Mouse (Mus musculus): ENCODE measurements around the gene Pcdh19. TPM values are rescaled to one million over a fixed set of nuclear protein-coding genes. Genes with fewer than 3 reads are reported as not detected.

The Pcdh19 gene
- polyA plus RNA-seq, 1 experiment from 2014 or later = 2.1 TPM

GRCm38 (mm10) chrX:133639445-133639844, 49.3 kb downstream of the Pcdh19 start:
- no peak for ATAC-seq (ENCODE audit: low read depth)

GRCm38 (mm10) chrX:133629538-133629937, 59.2 kb downstream of the Pcdh19 start:
- Histone ChIP-seq H3K4me1 (replicated peaks; ENCODE audit: control insufficient read depth, insufficient read depth, low read length) (no peaks in the 10 kb centered on the region), H3K4me3 (ENCODE audit: low read length) (no peak overlapping the region), H3K27me3 (ENCODE audit: control insufficient read depth, insufficient read depth, low read depth, low read length) (no peaks in the 10 kb centered on the region), H3K4me2 (ENCODE audit: low read depth, low read length) (no peak overlapping the region), H3K27ac (ENCODE audit: low read length) (no peak overlapping the region), H3K9me3 (ENCODE audit: control insufficient read depth, low read length) (no peaks in the 10 kb centered on the region), H3K36me3 (ENCODE audit: control insufficient read depth, insufficient read depth, low read length) (no peaks in the 10 kb centered on the region), H3K9ac (ENCODE audit: low read length) (no peak overlapping the region)
- ATAC-seq (ENCODE audit: low read depth) = peak; percentile 76
- WGBS = 56% methylated on average over 8 of the region's 8 CpGs

More at GRCm38 (mm10) chrX:133639445-133639844, 49.3 kb downstream of the Pcdh19 start:
- Histone ChIP-seq H3K4me3 (ENCODE audit: low read length) (no peak overlapping the region), H3K27me3 (ENCODE audit: control insufficient read depth, insufficient read depth, low read depth, low read length) (no peaks in the 10 kb centered on the region), H3K27ac (ENCODE audit: low read length) (no peak overlapping the region), H3K4me1 (replicated peaks; ENCODE audit: control insufficient read depth, insufficient read depth, low read length) (no peaks in the 10 kb centered on the region), H3K9ac (ENCODE audit: low read length) (no peak overlapping the region), H3K4me2 (ENCODE audit: low read depth, low read length) (no peak overlapping the region), H3K36me3 (ENCODE audit: control insufficient read depth, insufficient read depth, low read length) (no peaks in the 10 kb centered on the region), H3K9me3 (ENCODE audit: control insufficient read depth, low read length) (no peaks in the 10 kb centered on the region)

DNA sequence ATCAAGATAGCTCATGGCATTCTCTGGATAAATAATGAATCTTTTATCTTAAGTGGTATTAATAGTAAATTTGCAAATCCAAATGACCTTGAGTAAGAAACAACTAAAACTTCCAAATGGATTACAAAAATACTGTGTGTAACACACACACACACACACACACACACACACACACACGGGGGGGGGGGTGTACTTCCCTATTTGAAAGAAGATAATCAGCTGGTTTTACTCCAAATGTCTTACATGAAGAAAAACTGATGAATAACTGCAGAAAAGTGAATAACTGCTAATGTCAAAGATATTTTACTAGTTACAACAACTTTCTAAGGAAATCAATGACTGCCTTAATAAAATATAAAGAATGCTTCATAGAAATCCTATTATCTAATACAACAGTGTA, 70.6 kb downstream of the Pcdh19 start:
- H3K9ac ChIP-seq (ENCODE audit: low read length) = no peak overlapping the region
- H3K9me3 ChIP-seq (ENCODE audit: control insufficient read depth, low read length) = no peaks in the 10 kb centered on the region
- no peak for ATAC-seq (ENCODE audit: low read depth)
- H3K27ac ChIP-seq (ENCODE audit: low read length) = no peak overlapping the region
- no peak overlapping the region for H3K4me2 ChIP-seq (ENCODE audit: low read depth, low read length)
- H3K4me3 ChIP-seq (ENCODE audit: low read length) = no peak overlapping the region
- 50% methylated on average over 1 of the region's 1 CpGs for WGBS
- H3K4me1 ChIP-seq (replicated peaks; ENCODE audit: control insufficient read depth, insufficient read depth, low read length) = no peaks in the 10 kb centered on the region
- no peaks in the 10 kb centered on the region for H3K36me3 ChIP-seq (ENCODE audit: control insufficient read depth, insufficient read depth, low read length)
- no peaks in the 10 kb centered on the region for H3K27me3 ChIP-seq (ENCODE audit: control insufficient read depth, insufficient read depth, low read depth, low read length)

- Histone ChIP-seq H3K36me3 (ENCODE audit: control insufficient read depth, insufficient read depth, low read length) (no peaks in the 10 kb centered on the region), H3K4me2 (ENCODE audit: low read depth, low read length) (no peak overlapping the region), H3K9ac (ENCODE audit: low read length) (no peak overlapping the region), H3K27me3 (ENCODE audit: control insufficient read depth, insufficient read depth, low read depth, low read length) (no peaks in the 10 kb centered on the region), H3K9me3 (ENCODE audit: control insufficient read depth, low read length) (no peaks in the 10 kb centered on the region), H3K4me1 (replicated peaks; ENCODE audit: control insufficient read depth, insufficient read depth, low read length) (no peaks in the 10 kb centered on the region), H3K4me3 (ENCODE audit: low read length) (no peak overlapping the region), H3K27ac (ENCODE audit: low read length) (no peak overlapping the region)
- 78% methylated on average over 4 of the region's 4 CpGs for WGBS
- no peak for ATAC-seq (ENCODE audit: low read depth)
These were observed 83.0 kb downstream of the Pcdh19 start for GRCm38 (mm10) chrX:133605828-133606227.

DNA sequence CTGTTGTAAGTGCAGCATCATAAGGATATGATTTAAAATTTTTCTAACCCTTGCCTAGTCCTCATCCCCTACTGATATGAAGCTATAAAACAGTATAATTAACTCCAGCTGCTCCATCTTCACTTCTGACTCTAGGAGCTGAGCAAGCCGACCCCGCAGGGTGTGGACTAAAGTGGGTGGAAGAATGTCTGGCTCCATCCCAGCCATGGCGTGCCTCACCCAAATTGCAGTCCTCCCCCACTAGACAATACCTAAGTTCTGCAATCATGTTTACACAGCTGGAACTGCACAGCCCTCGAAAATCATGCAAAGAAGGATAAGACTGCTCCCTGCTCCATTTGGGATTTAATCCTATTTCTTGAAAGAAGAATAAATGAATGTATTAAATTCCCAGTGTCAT, 84.5 kb downstream of the Pcdh19 start:
- ATAC-seq (ENCODE audit: low read depth) = peak; percentile 89
- Histone ChIP-seq H3K4me3 (ENCODE audit: low read length) (no peak overlapping the region), H3K9ac (ENCODE audit: low read length) (no peak overlapping the region), H3K9me3 (ENCODE audit: control insufficient read depth, low read length) (no peaks in the 10 kb centered on the region), H3K36me3 (ENCODE audit: control insufficient read depth, insufficient read depth, low read length) (no peaks in the 10 kb centered on the region), H3K27me3 (ENCODE audit: control insufficient read depth, insufficient read depth, low read depth, low read length) (no peaks in the 10 kb centered on the region), H3K4me1 (replicated peaks; ENCODE audit: control insufficient read depth, insufficient read depth, low read length) (no peaks in the 10 kb centered on the region), H3K27ac (ENCODE audit: low read length) (no peak overlapping the region), H3K4me2 (ENCODE audit: low read depth, low read length) (no peak overlapping the region)
- WGBS = 28% methylated on average over 4 of the region's 4 CpGs

- Histone ChIP-seq H3K4me2 (ENCODE audit: low read depth, low read length) (no peak overlapping the region), H3K27me3 (ENCODE audit: control insufficient read depth, insufficient read depth, low read depth, low read length) (no peaks in the 10 kb centered on the region)
- no peak for ATAC-seq (ENCODE audit: low read depth)
These were observed 86.7 kb downstream of the Pcdh19 start for GRCm38 (mm10) chrX:133602068-133602467.

GRCm38 (mm10) chrX:133601658-133602057, 87.1 kb downstream of the Pcdh19 start:
- no peak for ATAC-seq (ENCODE audit: low read depth)
- H3K9me3 ChIP-seq (ENCODE audit: control insufficient read depth, low read length) = no peaks in the 10 kb centered on the region
- H3K27ac ChIP-seq (ENCODE audit: low read length) = no peak overlapping the region
- H3K4me2 ChIP-seq (ENCODE audit: low read depth, low read length) = no peak overlapping the region
- no peaks in the 10 kb centered on the region for H3K27me3 ChIP-seq (ENCODE audit: control insufficient read depth, insufficient read depth, low read depth, low read length)
- H3K36me3 ChIP-seq (ENCODE audit: control insufficient read depth, insufficient read depth, low read length) = no peaks in the 10 kb centered on the region
- no peaks in the 10 kb centered on the region for H3K4me1 ChIP-seq (replicated peaks; ENCODE audit: control insufficient read depth, insufficient read depth, low read length)
- 54% methylated on average over 1 of the region's 1 CpGs for whole genome bisulfite sequencing
- H3K4me3 ChIP-seq (ENCODE audit: low read length) = no peak overlapping the region
- no peak overlapping the region for H3K9ac ChIP-seq (ENCODE audit: low read length)

More at GRCm38 (mm10) chrX:133602068-133602467, 86.7 kb downstream of the Pcdh19 start:
- Histone ChIP-seq H3K36me3 (ENCODE audit: control insufficient read depth, insufficient read depth, low read length) (no peaks in the 10 kb centered on the region), H3K4me3 (ENCODE audit: low read length) (no peak overlapping the region), H3K4me1 (replicated peaks; ENCODE audit: control insufficient read depth, insufficient read depth, low read length) (no peaks in the 10 kb centered on the region), H3K27ac (ENCODE audit: low read length) (no peak overlapping the region), H3K9me3 (ENCODE audit: control insufficient read depth, low read length) (no peaks in the 10 kb centered on the region), H3K9ac (ENCODE audit: low read length) (no peak overlapping the region)
- 41% methylated on average over 2 of the region's 2 CpGs for WGBS

DNA sequence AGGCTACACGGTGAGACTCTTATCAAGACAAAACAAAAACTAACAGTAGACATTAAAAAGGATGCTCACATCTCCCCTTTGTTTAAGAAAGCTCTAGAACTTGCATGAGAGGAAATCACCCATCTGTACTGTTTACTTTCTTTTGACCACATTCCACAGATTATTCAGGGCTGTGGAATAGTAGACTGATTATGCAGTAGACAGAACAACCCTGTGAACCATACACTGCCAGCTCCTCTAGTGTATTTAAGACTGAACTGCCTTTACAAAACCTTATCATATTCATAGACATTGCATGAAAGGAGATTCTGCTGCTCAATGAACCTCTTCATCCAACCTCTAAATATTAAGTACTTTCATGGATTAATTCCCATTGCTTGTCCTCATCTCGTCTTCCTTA, 87.6 kb downstream of the Pcdh19 start:
- H3K27me3 ChIP-seq (ENCODE audit: control insufficient read depth, insufficient read depth, low read depth, low read length) = no peaks in the 10 kb centered on the region
- H3K9me3 ChIP-seq (ENCODE audit: control insufficient read depth, low read length) = no peaks in the 10 kb centered on the region
- no peak overlapping the region for H3K4me2 ChIP-seq (ENCODE audit: low read depth, low read length)
- WGBS = 49% methylated on average over 2 of the region's 2 CpGs
- no peak overlapping the region for H3K27ac ChIP-seq (ENCODE audit: low read length)
- H3K9ac ChIP-seq (ENCODE audit: low read length) = no peak overlapping the region
- no peak for ATAC-seq (ENCODE audit: low read depth)
- no peaks in the 10 kb centered on the region for H3K4me1 ChIP-seq (replicated peaks; ENCODE audit: control insufficient read depth, insufficient read depth, low read length)
- H3K4me3 ChIP-seq (ENCODE audit: low read length) = no peak overlapping the region
- H3K36me3 ChIP-seq (ENCODE audit: control insufficient read depth, insufficient read depth, low read length) = no peaks in the 10 kb centered on the region

DNA sequence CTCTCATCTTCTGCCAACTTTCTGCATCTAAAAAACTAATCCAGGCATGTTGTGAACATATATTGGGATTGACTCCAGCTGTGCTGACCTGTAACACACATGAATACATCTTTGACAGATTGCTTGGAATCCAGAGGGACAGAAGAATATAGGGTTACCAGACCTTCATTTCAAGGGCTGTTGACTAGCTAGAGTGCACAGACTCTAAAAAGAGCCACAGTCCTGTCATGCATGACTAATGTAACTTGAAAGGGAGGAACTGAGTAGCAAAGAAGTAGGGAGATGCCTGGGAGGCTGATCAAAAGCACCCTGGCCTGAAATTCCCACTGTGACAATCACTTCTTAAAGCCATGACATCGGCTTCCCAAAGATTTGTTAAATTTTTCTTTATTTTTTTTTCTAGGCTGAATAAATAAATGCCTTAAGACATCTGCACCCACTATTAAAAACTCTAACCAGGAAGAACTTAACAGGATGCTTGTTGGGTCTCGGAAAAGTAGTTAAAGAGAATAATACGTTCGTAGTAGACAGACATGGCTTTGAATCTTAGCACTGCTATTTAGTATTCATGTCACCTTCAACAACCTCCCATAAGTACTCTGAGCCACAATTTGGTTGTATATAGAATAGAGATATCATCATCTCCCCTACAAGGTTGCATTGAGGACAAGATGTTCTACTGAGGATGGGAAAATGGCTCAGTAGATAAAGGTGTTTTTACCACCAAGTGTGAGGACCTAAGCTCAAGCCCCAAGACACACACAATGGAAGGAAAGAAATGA, 113.0 kb downstream of the Pcdh19 start:
- WGBS = 75% methylated on average over 4 of the region's 4 CpGs
- no peak for ATAC-seq (ENCODE audit: low read depth)
- Histone ChIP-seq H3K4me3 (ENCODE audit: low read length) (no peak overlapping the region), H3K9ac (ENCODE audit: low read length) (no peak overlapping the region), H3K9me3 (ENCODE audit: control insufficient read depth, low read length) (no peaks in the 10 kb centered on the region), H3K36me3 (ENCODE audit: control insufficient read depth, insufficient read depth, low read length) (no peaks in the 10 kb centered on the region), H3K27ac (ENCODE audit: low read length) (no peak overlapping the region), H3K4me1 (replicated peaks; ENCODE audit: control insufficient read depth, insufficient read depth, low read length) (no peaks in the 10 kb centered on the region), H3K4me2 (ENCODE audit: low read depth, low read length) (no peak overlapping the region), H3K27me3 (ENCODE audit: control insufficient read depth, insufficient read depth, low read depth, low read length) (no peaks in the 10 kb centered on the region)

All from lung, embryonic 16.5 days (tissue).